Mouse (Mus musculus) midbrain, postnatal 0 days (tissue): ENCODE measurements around the gene Smim4. TPM values are rescaled to one million over a fixed set of nuclear protein-coding genes. Genes with fewer than 3 reads are reported as not detected.

Experiments
- ATAC-seq: fragments of 200-750 bp; cut with Nextera tagmentation; 2 replicates; pipeline ENCODE4 v1.8.0; 2017; ENCODE audit warnings: moderate number of reproducible peaks, mild to moderate bottlenecking, moderate TSS enrichment, moderate library complexity; ENCODE audit not compliant: low FRiP score
- DNase-seq: peaks from one replicate; pipeline ENCODE4 v3.0.0-alpha.2; 2015; ENCODE audit warnings: low spot score
- H3K27ac ChIP-seq: fragments of 300-500 bp; sonication (generic); 2 replicates; pipeline ENCODE4 v1.5.1; 2014; ENCODE audit warnings: low read depth, mild to moderate bottlenecking, low read length, mixed read lengths
- H3K27me3 ChIP-seq: fragments of 300-500 bp; sonication (generic); 2 replicates; pipeline ENCODE4 v1.6.1; 2014; ENCODE audit warnings: low read length, control low read depth, mixed read lengths; ENCODE audit not compliant: insufficient read depth
- H3K36me3 ChIP-seq: fragments of 300-500 bp; sonication (generic); 2 replicates; pipeline ENCODE4 v1.6.1; 2014; ENCODE audit warnings: low read length, control low read depth, mixed read lengths; ENCODE audit not compliant: insufficient read depth
- H3K4me1 ChIP-seq: fragments of 300-500 bp; sonication (generic); 2 replicates; pipeline ENCODE4 v1.6.1; 2014; ENCODE audit warnings: mild to moderate bottlenecking, control low read depth, antibody characterized with exemption, low read length, mixed read lengths; ENCODE audit not compliant: insufficient read depth
- H3K4me2 ChIP-seq: fragments of 300-500 bp; sonication (generic); 2 replicates; pipeline ENCODE4 v1.6.1; 2014; ENCODE audit warnings: low read depth, mild to moderate bottlenecking, low read length, mixed read lengths; ENCODE audit not compliant: poor library complexity, severe bottlenecking
- H3K4me3 ChIP-seq: fragments of 300-500 bp; sonication (generic); 2 replicates; pipeline ENCODE4 v1.5.1; 2014; ENCODE audit warnings: low read depth, mild to moderate bottlenecking, low read length, moderate library complexity
- H3K9ac ChIP-seq: fragments of 300-500 bp; sonication (generic); replicated peaks from 2 replicates; pipeline ENCODE4 v1.6.1; 2014; ENCODE audit warnings: mild to moderate bottlenecking, low read length, moderate library complexity, mixed read lengths; ENCODE audit not compliant: poor library complexity, severe bottlenecking
- H3K9me3 ChIP-seq: fragments of 300-500 bp; sonication (generic); 2 replicates; pipeline ENCODE4 v1.6.1; 2016; ENCODE audit warnings: low read length, control low read depth
- CTCF ChIP-seq: IDR thresholded peaks from 2 replicates; pipeline ENCODE4 v1.5.1; 2016; ENCODE audit warnings: antibody characterized with exemption, mild to moderate bottlenecking
- WGBS: fragments of 180-500 bp; shearing (Covaris S2); extraction: QIAGEN DNeasy Blood & Tissue Kit; methylation state at CpG from one replicate; pipeline ENCODE4 v1.1.7; 2014; 5-methylcytosine and 5-hydroxymethylcytosine counted together
- polyA plus RNA-seq: library from polyadenylated mRNA; unstranded; fragments of >200 nt; fragmentation: Nextera tagmentation; extraction: Ambion mirVana; gene quantifications from 2 replicates; pipeline ENCODE4 v1.2.1, GENCODE M21; 2015
- total RNA-seq: library from RNA; depleted of rRNA; stranded (reverse); fragments of >200 nt; gene quantifications from 2 replicates; pipeline ENCODE4 v1.2.3, GENCODE M21; 2014

Gene Smim4
- total and polyA plus RNA-seq, 2 experiments from 2014 or later, result 4.3 to 41.6 TPM

DNA sequence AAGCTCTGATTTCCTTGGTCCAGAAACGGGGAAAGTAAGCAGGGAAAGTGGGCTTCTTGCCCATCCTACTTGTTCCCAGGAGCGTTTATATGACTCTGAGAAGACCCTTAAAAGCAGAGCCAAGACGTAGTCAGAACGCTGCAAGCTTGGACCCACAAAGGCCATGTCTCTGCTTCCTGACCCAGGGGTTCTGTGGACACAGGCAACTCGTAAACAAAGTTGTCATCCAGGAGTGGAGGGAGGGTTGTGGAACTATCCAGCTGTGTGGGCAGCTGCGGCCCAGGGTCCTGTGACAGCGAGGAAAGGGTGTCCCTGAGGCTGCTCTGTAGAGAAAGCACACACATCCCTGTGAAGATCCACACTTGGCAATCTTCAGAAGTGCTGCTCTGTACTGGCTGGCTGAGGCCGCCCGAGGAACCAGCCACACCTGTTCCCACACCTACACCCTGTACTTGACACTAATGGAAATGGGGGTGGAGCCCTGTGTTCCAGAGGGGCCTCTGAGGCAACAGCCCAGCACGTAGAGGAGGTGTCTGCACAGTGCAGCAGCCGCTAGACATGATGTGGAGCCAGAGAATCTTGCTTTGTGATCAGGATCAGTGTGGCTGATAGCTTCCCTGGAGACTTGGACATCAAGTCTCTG, 4.4 kb upstream of the Smim4 start:
- Histone ChIP-seq H3K9ac (no peak overlapping the region), H3K4me1 (0 out of 2 replicates have a peak, but pooled peaks cover 5% of the 10 kb centered on the region), H3K36me3 (peaks cover 5% of the 10 kb centered on the region; the same call in 1 of the 2 replicates), H3K9me3 (no peaks in the 10 kb centered on the region), H3K27me3 (no peaks in the 10 kb centered on the region), H3K4me2 (no peak overlapping the region), H3K27ac (no peak overlapping the region), H3K4me3 (no peak overlapping the region)
- ATAC-seq (no peak), DNase-seq (peak; percentile 22)
- TF ChIP-seq CTCF, result no peak
- 74% methylated on average over 11 of the region's 11 CpGs for WGBS

DNA sequence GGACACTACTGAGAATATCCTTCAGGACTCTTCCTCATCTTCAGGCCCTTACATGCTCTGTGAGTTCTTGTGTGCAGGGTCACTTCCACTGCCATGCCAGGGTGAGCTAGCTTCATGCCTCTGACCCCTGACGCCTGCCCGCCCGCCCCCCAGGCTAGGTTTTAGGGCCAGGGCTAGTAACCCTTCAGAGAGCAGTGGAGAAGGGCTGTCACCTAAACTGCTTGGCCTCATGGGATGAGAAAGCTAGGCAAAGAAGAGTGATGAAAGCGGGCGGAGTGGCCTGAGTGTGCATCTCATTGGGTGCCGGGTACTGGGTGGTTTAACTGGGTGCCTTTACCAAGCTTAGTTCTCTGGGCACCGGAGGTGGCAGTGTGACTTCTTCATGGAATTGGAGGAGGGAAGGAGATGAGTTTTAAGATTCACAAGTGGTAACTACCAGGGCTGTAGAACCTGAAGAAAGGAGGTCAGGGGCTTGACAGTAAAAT, 3.8 kb upstream of the Smim4 start:
- TF ChIP-seq CTCF, result no peak
- Histone ChIP-seq H3K36me3 (peaks cover 5% of the 10 kb centered on the region; the same call in 1 of the 2 replicates), H3K4me1 (0 out of 2 replicates have a peak, but pooled peaks cover 5% of the 10 kb centered on the region), H3K9me3 (no peaks in the 10 kb centered on the region), H3K27ac (no peak overlapping the region), H3K27me3 (no peaks in the 10 kb centered on the region), H3K4me2 (peak overlapping the region; percentile 77), H3K4me3 (no peak overlapping the region), H3K9ac (no peak overlapping the region)
- DNase-seq, result no peak
- WGBS, result 87% methylated on average over 7 of the region's 7 CpGs
- no peak for ATAC-seq

DNA sequence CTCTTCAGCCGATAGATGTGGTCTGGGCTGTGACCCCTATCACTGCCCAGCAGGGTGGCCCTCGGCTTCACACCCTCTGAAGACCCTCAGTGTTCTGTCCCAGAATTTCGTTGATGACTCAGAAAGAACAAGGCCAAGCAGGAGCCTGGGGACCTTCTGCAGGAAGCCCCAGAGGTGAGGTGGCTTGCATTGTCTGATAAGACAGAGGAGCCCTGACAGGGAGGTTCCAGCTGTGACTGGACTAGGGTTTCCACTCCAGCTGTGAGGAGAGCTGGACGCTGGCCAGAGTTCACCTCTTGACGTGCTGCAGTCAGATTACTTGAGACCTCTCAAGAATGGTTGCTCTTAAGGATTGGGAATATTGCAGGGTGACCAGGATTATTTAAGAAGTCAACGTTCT, 3.3 kb upstream of the Smim4 start:
- DNase-seq (peak; percentile 26), ATAC-seq (no peak)
- Histone ChIP-seq H3K27me3 (no peaks in the 10 kb centered on the region), H3K36me3 (peaks cover 3% of the 10 kb centered on the region; the same call in 1 of the 2 replicates), H3K9me3 (no peaks in the 10 kb centered on the region), H3K27ac (no peak overlapping the region), H3K4me1 (peaks cover 8% of the 10 kb centered on the region; the same call in 1 of the 2 replicates), H3K4me3 (peak overlapping the region; percentile 70), H3K9ac (peak overlapping the region; percentile 83), H3K4me2 (peak overlapping the region; percentile 77)
- TF ChIP-seq CTCF, result no peak
- WGBS, result 10% methylated on average over 6 of the region's 6 CpGs

DNA sequence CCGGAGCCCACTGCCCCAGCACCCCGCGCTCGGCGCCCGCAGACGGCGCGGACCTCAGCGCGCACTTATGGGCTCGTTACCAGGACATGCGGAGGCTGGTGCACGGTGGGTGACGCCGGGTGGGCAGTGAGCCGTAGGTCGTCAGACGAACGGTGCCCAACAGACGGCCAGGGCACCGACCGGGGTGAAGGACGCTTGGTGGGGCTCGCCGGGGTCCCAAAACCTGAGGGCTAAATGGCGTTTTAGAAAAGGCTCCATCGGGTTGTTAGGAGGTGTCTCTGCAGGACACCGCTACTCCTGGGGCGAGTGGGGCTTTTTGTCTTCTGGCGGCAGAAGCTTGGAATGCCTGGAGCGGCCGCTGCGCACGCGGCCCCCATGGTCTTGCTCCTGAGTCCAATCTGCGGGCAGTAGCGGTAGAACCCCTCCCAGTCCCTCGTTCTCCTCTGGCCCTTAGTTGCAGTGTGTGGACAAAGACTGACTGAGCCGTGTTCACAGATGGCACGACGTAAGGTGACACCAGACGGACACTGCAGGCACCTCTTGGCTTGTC, 2.6 kb upstream of the Smim4 start:
- ATAC-seq, result no peak
- Histone ChIP-seq H3K9me3 (no peaks in the 10 kb centered on the region), H3K27ac (peak overlapping the region; percentile 79), H3K36me3 (no peaks in the 10 kb centered on the region; the same call in 1 of the 2 replicates), H3K27me3 (no peaks in the 10 kb centered on the region), H3K4me1 (peaks cover 8% of the 10 kb centered on the region; the same call in 1 of the 2 replicates), H3K9ac (peak overlapping the region; percentile 83), H3K4me3 (peak overlapping the region; percentile 70), H3K4me2 (peak overlapping the region; percentile 77)
- TF ChIP-seq CTCF, result no peak
- under 1% methylated on average over 42 of the region's 43 CpGs for WGBS
- DNase-seq, result peak; percentile 54

DNA sequence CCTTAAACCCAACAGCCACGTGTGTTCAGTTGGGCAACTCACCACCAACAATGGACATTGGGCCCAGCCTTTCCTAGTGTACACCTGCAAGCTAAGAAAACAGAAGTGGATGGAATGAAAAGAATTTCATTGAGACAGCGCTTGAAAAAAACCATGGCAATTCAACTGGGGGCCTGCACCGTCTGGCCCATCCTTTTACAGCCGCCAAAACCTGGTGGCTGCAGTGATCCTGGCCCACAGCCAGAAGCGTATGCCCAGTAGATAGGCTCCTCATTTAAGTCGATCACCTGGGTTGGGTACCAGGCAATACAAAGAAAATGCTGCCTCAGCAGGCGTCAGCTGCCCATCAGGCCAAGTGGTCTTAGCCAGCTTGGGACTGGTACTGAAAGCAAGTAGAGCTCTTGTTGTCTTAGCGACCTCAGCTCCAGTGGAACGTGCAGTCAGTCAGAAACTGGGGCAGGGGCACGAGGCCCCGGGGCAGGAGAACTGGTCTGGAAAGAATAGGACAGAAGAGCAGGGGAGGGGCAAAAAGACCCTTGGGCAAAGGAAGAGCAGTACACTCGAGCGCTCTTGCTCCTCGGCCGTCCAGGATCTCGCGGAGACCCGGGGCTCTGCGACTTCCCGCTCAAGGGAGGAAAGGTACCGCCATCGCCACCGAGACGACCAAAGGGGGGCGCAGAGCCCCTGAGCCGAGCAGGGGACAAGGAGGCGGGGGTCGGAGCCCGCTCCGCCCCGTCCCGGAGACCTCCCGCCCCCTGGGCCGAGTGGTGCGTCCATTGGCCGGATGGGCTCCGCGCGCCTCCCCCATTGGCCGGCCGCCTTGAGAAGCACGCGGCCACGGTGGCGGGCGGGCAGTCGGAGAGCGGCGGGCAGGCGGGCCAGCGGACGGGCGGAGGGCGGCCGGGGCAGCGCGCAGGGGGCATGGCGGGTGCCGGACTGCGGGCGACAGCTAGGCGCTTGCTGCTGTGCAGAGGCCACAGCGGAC, 1.8 kb upstream of the Smim4 start, which contains the start of gene Nt5dc2:
TSS of gene Nt5dc2 (plus strand) at position 818 of the 985 bp plus-strand sequence.
- peak within 1 kb of the TSS; percentile 77 for H3K4me2 ChIP-seq
- H3K27ac ChIP-seq, result peak within 1 kb of the TSS; percentile 79
- ATAC-seq, result peak; percentile 82
- peak within 1 kb of the TSS; percentile 83 for H3K9ac ChIP-seq
- WGBS, result 4% methylated on average over 51 of the region's 63 CpGs
- TF ChIP-seq CTCF, result peak; percentile 45
- H3K9me3 ChIP-seq, result no peaks in the 10 kb centered on the region
- peak within 1 kb of the TSS; percentile 70 for H3K4me3 ChIP-seq
- H3K27me3 ChIP-seq, result no peaks in the 10 kb centered on the region
- H3K4me1 ChIP-seq, result peaks cover 8% of the 10 kb centered on the region; the same call in 1 of the 2 replicates
- DNase-seq, result peak; percentile 95
- H3K36me3 ChIP-seq, result no peaks in the 10 kb centered on the region
